Mouse (Mus musculus) lung, embryonic 16.5 days (tissue): ENCODE results near the gene Igfbp1. TPM values are rescaled to one million over a fixed set of nuclear protein-coding genes. Genes with fewer than 3 reads are reported as not detected.

ENCODE experiments used
- ATAC-seq: fragments of 200-750 bp; cut with Nextera tagmentation; 2 replicates; pipeline ENCODE4 v1.8.0; 2017; ENCODE audit warnings: low read depth, mild to moderate bottlenecking, moderate library complexity
- H3K27ac ChIP-seq: fragments of 300-500 bp; sonication (generic); 2 replicates; pipeline ENCODE4 v1.5.1; 2014; ENCODE audit warnings: mild to moderate bottlenecking, control low read depth, low read length
- H3K27me3 ChIP-seq: fragments of 300-500 bp; sonication (generic); 2 replicates; pipeline ENCODE4 v1.6.1; 2014; ENCODE audit warnings: low read depth, low read length, mixed read lengths; ENCODE audit not compliant: control insufficient read depth, insufficient read depth
- H3K36me3 ChIP-seq: fragments of 300-500 bp; sonication (generic); 2 replicates; pipeline ENCODE4 v1.6.1; 2014; ENCODE audit warnings: low read length; ENCODE audit not compliant: control insufficient read depth, insufficient read depth
- H3K4me1 ChIP-seq: fragments of 300-500 bp; sonication (generic); replicated peaks from 2 replicates; pipeline ENCODE4 v1.6.1; 2014; ENCODE audit warnings: low read length, mixed read lengths; ENCODE audit not compliant: control insufficient read depth, insufficient read depth
- H3K4me2 ChIP-seq: fragments of 300-500 bp; sonication (generic); 2 replicates; pipeline ENCODE4 v1.6.1; 2014; ENCODE audit warnings: low read depth, low read length, control low read depth
- H3K4me3 ChIP-seq: fragments of 300-500 bp; sonication (generic); 2 replicates; pipeline ENCODE4 v1.5.1; 2014; ENCODE audit warnings: mild to moderate bottlenecking, low read length, control low read depth
- H3K9ac ChIP-seq: fragments of 300-500 bp; sonication (generic); 2 replicates; pipeline ENCODE4 v1.6.1; 2014; ENCODE audit warnings: low read length, control low read depth
- H3K9me3 ChIP-seq: fragments of 300-500 bp; sonication (generic); 2 replicates; pipeline ENCODE4 v1.6.1; 2016; ENCODE audit warnings: low read length; ENCODE audit not compliant: control insufficient read depth
- WGBS: fragments of 180-500 bp; shearing (Covaris S2); extraction: QIAGEN DNeasy Blood & Tissue Kit; methylation state at CpG from one replicate; pipeline ENCODE4 v1.1.7; 2014; 5-methylcytosine and 5-hydroxymethylcytosine counted together
- polyA plus RNA-seq: library from polyadenylated mRNA; unstranded; fragments of >200 nt; fragmentation: Nextera tagmentation; extraction: Ambion mirVana; gene quantifications from 2 replicates; pipeline ENCODE4 v1.2.1, GENCODE M21; 2015

The Igfbp1 gene
- polyA plus RNA-seq, 1 experiment from 2014 or later: 0.58 TPM

DNA sequence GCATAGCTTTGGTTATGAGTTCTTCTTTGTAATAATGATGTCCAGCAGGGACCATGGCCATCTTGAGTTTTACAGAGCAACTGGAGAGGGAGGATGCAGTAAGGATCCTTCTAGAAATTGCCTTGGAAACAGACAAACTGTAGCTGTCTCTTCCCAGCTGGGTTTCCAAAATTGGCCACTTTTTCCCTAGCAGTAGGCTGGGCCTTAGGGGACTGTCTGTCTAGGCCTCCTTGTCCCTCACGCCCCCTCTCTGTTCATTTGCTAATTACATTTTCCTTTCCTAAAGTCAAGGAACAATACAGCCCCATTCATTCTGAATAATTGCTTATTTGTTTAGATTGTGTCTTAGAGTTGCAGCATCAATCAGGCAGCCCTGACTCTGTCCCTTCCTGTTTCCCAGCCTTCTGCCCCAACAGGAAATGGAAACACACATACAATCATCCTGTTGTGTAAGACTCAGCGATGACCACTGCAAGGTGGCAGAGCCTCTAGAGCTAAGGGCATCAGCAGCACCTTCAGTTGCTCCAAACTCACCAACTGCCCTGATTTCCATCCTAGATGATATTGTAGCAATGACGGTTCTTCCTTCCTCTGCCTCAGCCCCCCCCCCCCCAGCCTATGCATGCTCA, 37.5 kb downstream of the Igfbp1 start:
- 49% methylated on average over 3 of the region's 3 CpGs for WGBS
- H3K27ac ChIP-seq: no peak overlapping the region

DNA sequence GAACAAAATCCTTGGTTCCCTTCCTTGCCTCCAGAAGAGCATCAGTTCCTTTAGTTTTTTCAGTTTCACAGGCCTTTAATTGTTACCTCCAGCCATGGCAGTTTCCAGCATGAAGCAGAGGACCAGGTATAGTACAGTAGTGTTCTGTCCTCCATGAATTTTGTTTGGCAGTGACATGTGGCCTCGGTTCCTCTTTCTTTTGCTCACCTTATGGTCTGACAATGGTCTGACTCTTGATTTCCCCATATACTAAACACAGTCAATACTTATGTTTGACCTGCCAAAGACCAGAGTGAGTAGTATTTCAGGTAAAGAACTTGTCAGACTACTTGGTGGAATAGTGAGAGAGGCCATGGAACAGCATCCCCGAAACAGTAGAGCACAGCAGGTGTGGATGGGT, 39.2 kb downstream of the Igfbp1 start:
- H3K4me3 ChIP-seq: no peak overlapping the region
- WGBS: 84% methylated on average over 2 of the region's 2 CpGs
- H3K9me3 ChIP-seq: no peaks in the 10 kb centered on the region
- no peak for ATAC-seq
- no peaks in the 10 kb centered on the region for H3K4me1 ChIP-seq
- H3K4me2 ChIP-seq: no peak overlapping the region
- H3K36me3 ChIP-seq: no peaks in the 10 kb centered on the region
- no peak overlapping the region for H3K27ac ChIP-seq
- H3K9ac ChIP-seq: no peak overlapping the region
- H3K27me3 ChIP-seq: no peaks in the 10 kb centered on the region

More for the DNA sequence above, 37.5 kb downstream of the Igfbp1 start:
- Histone ChIP-seq H3K4me3 (no peak overlapping the region), H3K9ac (no peak overlapping the region), H3K27me3 (no peaks in the 10 kb centered on the region), H3K4me1 (no peaks in the 10 kb centered on the region), H3K9me3 (no peaks in the 10 kb centered on the region), H3K36me3 (no peaks in the 10 kb centered on the region), H3K4me2 (no peak overlapping the region)
- no peak for ATAC-seq

- WGBS: 30% methylated on average over 6 of the region's 6 CpGs
- Histone ChIP-seq H3K4me3 (no peak overlapping the region), H3K9ac (no peak overlapping the region), H3K4me1 (no peaks in the 10 kb centered on the region), H3K9me3 (no peaks in the 10 kb centered on the region), H3K27ac (no peak overlapping the region), H3K36me3 (no peaks in the 10 kb centered on the region), H3K27me3 (no peaks in the 10 kb centered on the region), H3K4me2 (no peak overlapping the region)
- peak; percentile 41 for ATAC-seq
Measured at GRCm38 (mm10) chr11:7237712-7238111, 40.1 kb downstream of the Igfbp1 start.

DNA sequence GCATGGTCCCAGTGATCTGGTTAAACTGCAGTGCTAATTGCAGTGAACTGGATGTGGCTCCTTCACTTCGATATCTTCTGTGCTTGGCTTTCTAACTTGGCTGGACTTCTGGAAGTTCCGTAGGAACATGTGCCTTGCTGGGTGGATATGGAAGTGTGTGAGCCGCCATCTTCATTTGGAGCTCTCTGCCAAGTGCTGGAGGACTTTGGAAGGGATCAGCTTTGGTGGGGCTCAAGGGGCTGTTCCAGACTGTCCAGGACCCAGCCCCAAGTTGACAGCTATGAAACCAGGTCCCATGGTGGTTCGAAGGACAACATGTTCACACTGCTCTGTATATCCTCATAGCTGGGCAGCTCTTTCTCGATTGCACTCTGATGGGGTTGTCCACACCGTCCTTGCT, 41.0 kb downstream of the Igfbp1 start:
- no peak overlapping the region for H3K9ac ChIP-seq
- no peaks in the 10 kb centered on the region for H3K4me1 ChIP-seq
- no peaks in the 10 kb centered on the region for H3K36me3 ChIP-seq
- H3K27me3 ChIP-seq: no peaks in the 10 kb centered on the region
- H3K4me2 ChIP-seq: no peak overlapping the region
- H3K4me3 ChIP-seq: no peak overlapping the region
- no peaks in the 10 kb centered on the region for H3K9me3 ChIP-seq
- 92% methylated on average over 6 of the region's 6 CpGs for WGBS
- no peak overlapping the region for H3K27ac ChIP-seq
- no peak for ATAC-seq

DNA sequence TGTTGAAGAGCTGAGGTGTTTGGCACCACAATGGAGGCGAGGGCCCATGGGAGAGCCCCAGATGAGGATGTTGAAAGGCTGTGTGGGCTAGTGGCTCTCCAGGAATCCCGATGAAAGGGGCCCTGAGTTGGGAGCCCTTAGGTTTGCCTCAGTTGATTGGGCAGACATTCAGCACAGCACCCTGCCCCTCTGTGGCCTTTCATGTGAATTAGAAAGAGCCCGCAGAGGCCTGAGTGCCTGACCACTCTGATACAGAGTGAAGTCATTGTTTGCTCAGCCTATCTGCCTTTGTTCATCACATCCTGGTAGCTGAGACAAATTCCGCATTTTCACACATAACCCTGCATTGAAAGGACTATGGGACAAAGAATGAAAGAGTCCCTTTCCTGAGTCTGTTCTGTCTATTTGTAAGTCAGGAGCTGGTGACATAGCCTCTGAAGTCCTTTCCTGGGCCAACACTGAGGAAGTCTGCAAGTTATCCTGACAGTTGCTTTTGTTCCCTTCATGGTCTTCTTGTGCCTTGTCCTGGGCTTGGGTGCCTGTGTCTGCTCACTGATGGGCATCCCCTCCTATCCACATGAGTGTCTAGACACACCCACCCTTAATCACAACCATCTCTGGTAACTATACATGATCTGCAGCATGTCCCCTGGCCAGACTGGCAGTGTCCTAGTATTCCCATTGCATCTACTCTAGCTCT, 41.6 kb downstream of the Igfbp1 start:
- Histone ChIP-seq H3K9ac (no peak overlapping the region), H3K4me1 (no peaks in the 10 kb centered on the region), H3K27me3 (no peaks in the 10 kb centered on the region), H3K4me2 (no peak overlapping the region), H3K27ac (no peak overlapping the region), H3K4me3 (no peak overlapping the region), H3K36me3 (no peaks in the 10 kb centered on the region), H3K9me3 (no peaks in the 10 kb centered on the region)
- 66% methylated on average over 4 of the region's 4 CpGs for WGBS
- no peak for ATAC-seq

DNA sequence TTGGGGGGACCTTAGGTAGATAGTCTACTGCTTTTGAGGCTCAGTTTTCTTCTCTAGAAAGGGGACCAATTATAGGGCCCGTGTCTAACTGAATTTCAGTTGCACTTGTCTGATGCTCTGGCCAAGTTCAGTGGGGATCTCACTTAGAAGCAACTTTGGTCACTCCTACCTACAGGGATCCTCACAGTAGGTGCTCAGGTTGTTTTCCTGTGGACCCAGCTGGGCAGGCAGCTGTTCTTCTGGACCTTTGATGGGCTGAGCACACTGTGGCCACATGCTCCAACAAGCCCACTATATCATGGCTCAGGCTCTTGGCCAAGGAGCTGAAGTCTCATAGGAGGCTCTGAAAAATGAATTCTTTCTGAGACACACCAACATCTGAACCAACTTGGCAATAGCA, 47.2 kb downstream of the Igfbp1 start:
- no peaks in the 10 kb centered on the region for H3K36me3 ChIP-seq
- WGBS: 63% methylated on average over 1 of the region's 1 CpGs
- no peak overlapping the region for H3K4me2 ChIP-seq
- H3K9me3 ChIP-seq: no peaks in the 10 kb centered on the region
- no peak for ATAC-seq
- no peak overlapping the region for H3K9ac ChIP-seq
- H3K27ac ChIP-seq: no peak overlapping the region
- H3K4me3 ChIP-seq: no peak overlapping the region
- H3K4me1 ChIP-seq: no peaks in the 10 kb centered on the region
- H3K27me3 ChIP-seq: no peaks in the 10 kb centered on the region

- H3K27me3 ChIP-seq: no peaks in the 10 kb centered on the region
- H3K9ac ChIP-seq: no peak overlapping the region
- no peaks in the 10 kb centered on the region for H3K9me3 ChIP-seq
- H3K4me3 ChIP-seq: no peak overlapping the region
- ATAC-seq: no peak
- WGBS: 80% methylated on average over 2 of the region's 2 CpGs
- H3K4me1 ChIP-seq: no peaks in the 10 kb centered on the region
- no peak overlapping the region for H3K27ac ChIP-seq
- H3K36me3 ChIP-seq: no peaks in the 10 kb centered on the region
- no peak overlapping the region for H3K4me2 ChIP-seq
Measured at GRCm38 (mm10) chr11:7250415-7250814, 52.8 kb downstream of the Igfbp1 start.

DNA sequence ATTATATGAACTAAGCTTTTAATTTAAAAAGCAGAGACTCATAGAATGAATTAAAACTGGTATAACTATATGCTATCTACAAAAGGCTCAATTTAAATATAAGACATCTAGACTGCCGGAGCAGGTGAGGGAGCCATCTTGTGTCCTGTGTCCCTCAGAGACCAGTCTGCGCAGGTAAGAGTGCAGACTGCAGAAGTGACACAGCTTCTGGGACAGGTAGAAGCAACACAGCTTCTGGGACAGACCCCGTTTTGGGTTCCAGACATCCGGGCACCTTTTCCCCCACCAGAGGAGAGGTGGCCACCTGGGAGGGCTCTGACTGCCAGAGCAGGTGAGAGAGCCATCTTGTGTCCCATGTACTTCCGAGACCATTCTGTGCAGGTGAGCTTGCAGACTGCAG, 53.3 kb downstream of the Igfbp1 start:
- 86% methylated on average over 5 of the region's 5 CpGs for WGBS
- no peak overlapping the region for H3K9ac ChIP-seq
- H3K4me3 ChIP-seq: no peak overlapping the region
- H3K27ac ChIP-seq: no peak overlapping the region
- no peaks in the 10 kb centered on the region for H3K9me3 ChIP-seq
- no peaks in the 10 kb centered on the region for H3K36me3 ChIP-seq
- H3K4me2 ChIP-seq: no peak overlapping the region
- H3K4me1 ChIP-seq: no peaks in the 10 kb centered on the region
- no peak for ATAC-seq
- H3K27me3 ChIP-seq: no peaks in the 10 kb centered on the region
